Mouse (Mus musculus) limb, embryonic 11.5 days (tissue): ENCODE results near the gene Sash1. TPM values are rescaled to one million over a fixed set of nuclear protein-coding genes. Genes with fewer than 3 reads are reported as not detected.

Source experiments
- ATAC-seq: fragments of 200-750 bp; cut with Nextera tagmentation; 2 replicates; pipeline ENCODE4 v1.8.0; 2017; ENCODE audit warnings: low read depth; ENCODE audit not compliant: insufficient number of reproducible peaks, low FRiP score, low TSS enrichment
- DNase-seq: peaks from one replicate; pipeline ENCODE4 v3.0.0-alpha.2; 2015; ENCODE audit warnings: low spot score
- H3K27ac ChIP-seq: fragments of 300-500 bp; sonication (generic); replicated peaks from 2 replicates; pipeline ENCODE4 v1.5.1; 2014; ENCODE audit warnings: low read depth, mild to moderate bottlenecking, low read length
- H3K27me3 ChIP-seq: fragments of 300-500 bp; sonication (generic); 2 replicates; pipeline ENCODE4 v1.6.1; 2014; ENCODE audit warnings: mild to moderate bottlenecking, low read length, mixed read lengths; ENCODE audit not compliant: control insufficient read depth, insufficient read depth
- H3K36me3 ChIP-seq: fragments of 300-500 bp; sonication (generic); 2 replicates; pipeline ENCODE4 v1.6.1; 2014; ENCODE audit warnings: mild to moderate bottlenecking, low read length, moderate library complexity, mixed read lengths; ENCODE audit not compliant: control insufficient read depth, insufficient read depth
- H3K4me1 ChIP-seq: fragments of 300-500 bp; sonication (generic); 2 replicates; pipeline ENCODE4 v1.6.1; 2014; ENCODE audit warnings: low read length, mixed read lengths; ENCODE audit not compliant: control insufficient read depth, insufficient read depth
- H3K4me2 ChIP-seq: fragments of 300-500 bp; sonication (generic); 2 replicates; pipeline ENCODE4 v1.6.1; 2014; ENCODE audit warnings: low read depth, mild to moderate bottlenecking, moderate library complexity; ENCODE audit not compliant: severe bottlenecking
- H3K4me3 ChIP-seq: fragments of 300-500 bp; sonication (generic); 2 replicates; pipeline ENCODE4 v1.5.1; 2014; ENCODE audit warnings: low read depth, low read length
- H3K9ac ChIP-seq: fragments of 300-500 bp; sonication (generic); 2 replicates; pipeline ENCODE4 v1.6.1; 2014; ENCODE audit warnings: mild to moderate bottlenecking, low read length
- H3K9me3 ChIP-seq: fragments of 300-500 bp; sonication (generic); 2 replicates; pipeline ENCODE4 v1.6.1; 2016; ENCODE audit warnings: low read length; ENCODE audit not compliant: control insufficient read depth
- WGBS: fragments of 180-500 bp; shearing (Covaris S2); extraction: QIAGEN DNeasy Blood & Tissue Kit; methylation state at CpG from one replicate; pipeline ENCODE4 v1.1.7; 2014; 5-methylcytosine and 5-hydroxymethylcytosine counted together
- polyA plus RNA-seq: library from polyadenylated mRNA; unstranded; fragments of >200 nt; fragmentation: Nextera tagmentation; extraction: Ambion mirVana; gene quantifications from 2 replicates; pipeline ENCODE4 v1.2.1, GENCODE M21; 2014

The Sash1 gene
- polyA plus RNA-seq, 1 experiment from 2014 or later, result 5.2 TPM

GRCm38 (mm10) chr10:8825874-8826273, 60.0 kb downstream of the Sash1 start:
- H3K27ac ChIP-seq, result no peak overlapping the region
- H3K9me3 ChIP-seq, result no peaks in the 10 kb centered on the region
- no peak overlapping the region for H3K9ac ChIP-seq
- DNase-seq, result no peak
- no peak for ATAC-seq
- no peak overlapping the region for H3K4me2 ChIP-seq
- WGBS, result 30% methylated on average over 9 of the region's 9 CpGs
- H3K27me3 ChIP-seq, result no peaks in the 10 kb centered on the region
- peaks cover 22% of the 10 kb centered on the region for H3K4me1 ChIP-seq
- no peak overlapping the region for H3K4me3 ChIP-seq
- no peaks in the 10 kb centered on the region for H3K36me3 ChIP-seq

GRCm38 (mm10) chr10:8818066-8818465, 67.8 kb downstream of the Sash1 start:
- Histone ChIP-seq H3K36me3 (no peaks in the 10 kb centered on the region), H3K9ac (no peak overlapping the region), H3K27ac (no peak overlapping the region), H3K27me3 (no peaks in the 10 kb centered on the region), H3K9me3 (no peaks in the 10 kb centered on the region), H3K4me3 (no peak overlapping the region), H3K4me1 (peaks cover 31% of the 10 kb centered on the region), H3K4me2 (no peak overlapping the region)
- WGBS, result 86% methylated on average over 5 of the region's 5 CpGs
- DNase-seq (no peak), ATAC-seq (no peak)

GRCm38 (mm10) chr10:8813984-8814578, 71.8 kb downstream of the Sash1 start:
- Histone ChIP-seq H3K27me3 (no peaks in the 10 kb centered on the region), H3K4me1 (peaks cover 18% of the 10 kb centered on the region), H3K9me3 (no peaks in the 10 kb centered on the region), H3K4me2 (no peak overlapping the region), H3K36me3 (no peaks in the 10 kb centered on the region), H3K4me3 (no peak overlapping the region), H3K27ac (no peak overlapping the region), H3K9ac (no peak overlapping the region)
- WGBS, result 14% methylated on average over 18 of the region's 18 CpGs
- ATAC-seq (no peak), DNase-seq (peak; percentile 60)

GRCm38 (mm10) chr10:8813259-8813658, 72.6 kb downstream of the Sash1 start:
- Histone ChIP-seq H3K27ac (no peak overlapping the region), H3K9me3 (no peaks in the 10 kb centered on the region), H3K4me1 (peaks cover 18% of the 10 kb centered on the region), H3K4me2 (no peak overlapping the region), H3K36me3 (no peaks in the 10 kb centered on the region), H3K4me3 (no peak overlapping the region), H3K9ac (no peak overlapping the region), H3K27me3 (no peaks in the 10 kb centered on the region)
- 79% methylated on average over 14 of the region's 14 CpGs for WGBS
- DNase-seq (no peak), ATAC-seq (no peak)

- no peak overlapping the region for H3K4me3 ChIP-seq
- no peak overlapping the region for H3K27ac ChIP-seq
- H3K27me3 ChIP-seq, result no peaks in the 10 kb centered on the region
- H3K4me2 ChIP-seq, result no peak overlapping the region
- 92% methylated on average over 8 of the region's 8 CpGs for WGBS
- H3K4me1 ChIP-seq, result peaks cover 15% of the 10 kb centered on the region
- no peak for ATAC-seq
- H3K36me3 ChIP-seq, result no peaks in the 10 kb centered on the region
- H3K9ac ChIP-seq, result no peak overlapping the region
- no peaks in the 10 kb centered on the region for H3K9me3 ChIP-seq
- no peak for DNase-seq
Observed at GRCm38 (mm10) chr10:8812807-8813206, 73.1 kb downstream of the Sash1 start.

- no peak overlapping the region for H3K9ac ChIP-seq
- no peak for DNase-seq
- 91% methylated on average over 4 of the region's 4 CpGs for WGBS
- no peak overlapping the region for H3K4me2 ChIP-seq
- no peaks in the 10 kb centered on the region for H3K36me3 ChIP-seq
- peaks cover 13% of the 10 kb centered on the region for H3K4me1 ChIP-seq
- H3K4me3 ChIP-seq, result no peak overlapping the region
- no peak overlapping the region for H3K27ac ChIP-seq
- no peaks in the 10 kb centered on the region for H3K27me3 ChIP-seq
- no peak for ATAC-seq
- H3K9me3 ChIP-seq, result no peaks in the 10 kb centered on the region
Observed at GRCm38 (mm10) chr10:8811261-8812039, 74.4 kb downstream of the Sash1 start.

GRCm38 (mm10) chr10:8810496-8810895, 75.4 kb downstream of the Sash1 start:
- DNase-seq (no peak), ATAC-seq (no peak)
- H3K27ac ChIP-seq, result no peak overlapping the region
- H3K4me2 ChIP-seq, result no peak overlapping the region
- no peak overlapping the region for H3K9ac ChIP-seq
- H3K9me3 ChIP-seq, result no peaks in the 10 kb centered on the region
- no peaks in the 10 kb centered on the region for H3K36me3 ChIP-seq
- H3K4me1 ChIP-seq, result peaks cover 13% of the 10 kb centered on the region
- no peak overlapping the region for H3K4me3 ChIP-seq
- no peaks in the 10 kb centered on the region for H3K27me3 ChIP-seq
- 77% methylated on average over 7 of the region's 7 CpGs for WGBS

GRCm38 (mm10) chr10:8808383-8808782, 77.5 kb downstream of the Sash1 start:
- no peak for DNase-seq
- Histone ChIP-seq H3K9me3 (no peaks in the 10 kb centered on the region), H3K36me3 (no peaks in the 10 kb centered on the region), H3K9ac (no peak overlapping the region), H3K4me3 (no peak overlapping the region), H3K4me2 (no peak overlapping the region), H3K27me3 (no peaks in the 10 kb centered on the region), H3K4me1 (peaks cover 9% of the 10 kb centered on the region; the same call in 1 of the 2 replicates), H3K27ac (no peak overlapping the region)
- 89% methylated on average over 10 of the region's 10 CpGs for WGBS
- no peak for ATAC-seq
